In the genomic region with DNA sequence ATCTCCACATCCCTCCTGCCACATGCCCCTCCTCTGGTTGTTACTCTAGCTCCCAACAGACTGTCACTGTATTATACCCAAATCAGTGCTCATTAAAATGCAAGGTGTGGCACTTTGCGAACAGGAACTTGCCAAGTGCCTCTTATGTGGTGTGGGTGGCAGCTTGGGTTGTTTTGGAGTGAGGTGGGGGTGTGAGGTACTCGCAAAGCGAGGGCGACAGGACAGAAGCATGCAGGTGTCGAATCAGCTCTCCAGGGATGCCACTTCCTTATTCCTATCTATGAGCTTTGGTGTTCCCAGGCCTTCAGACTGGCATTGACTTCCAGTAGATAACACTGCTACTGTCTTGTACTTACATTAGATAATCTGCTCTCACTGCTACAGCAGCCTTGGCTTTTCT, we compare ENCODE assay signal across 29 mouse cellular contexts. TPM values are rescaled to one million over a fixed set of nuclear protein-coding genes. Genes with fewer than 3 reads are reported as not detected.
DNase-seq lines count a peak whose midpoint lies in the region; ATAC-seq and TF ChIP-seq lines count a peak whose summit lies in the region.
"Had no signal": no experiment of that assay in that cellular context is flagged by ENCODE, and none has a peak within 500 bp of the region (broad histone marks: within the 10 kb centered on the region; RNA-seq: fewer than 3 reads in every experiment).

No protein-coding gene starts in this region.

- peak; percentile 35 to 59; a peak in 3 of 4 replicates for TF ChIP-seq EP300 in MEL (IDR thresholded peaks at IDR 0.05; ENCODE audit: low read depth in 1 of 2, low read length in 2 of 2)

- ATAC-seq in granulocyte monocyte progenitor cell, adult 5-6 weeks (replicated peaks; ENCODE audit: poor library complexity, severe bottlenecking) = peak; percentile 52; the same call in 1 of the 2 replicates
- ATAC-seq: forebrain, embryonic 15.5 days; hindbrain, embryonic 16.5 days; intestine, embryonic 15.5 days; lung, postnatal 0 days had no signal

- H3K79me2 ChIP-seq in MEL (ENCODE audit: control insufficient read depth, insufficient read depth, low read length, poor library complexity) = no peaks in the 10 kb centered on the region

- WGBS in forebrain, embryonic 10.5 days = 86% methylated on average over 5 of the region's 5 CpGs

- H3K4me3 ChIP-seq in MEL (ENCODE audit: control insufficient read depth in 1 of 2, insufficient read depth in 1 of 2, low read depth in 2 of 2, low read length in 2 of 2) = no peak overlapping the region
- H3K4me3 ChIP-seq in forebrain, embryonic 10.5 days = no peak overlapping the region
- H3K4me3 ChIP-seq: forebrain, embryonic 15.5 days; heart, embryonic 10.5 days; hindbrain, embryonic 10.5 days; intestine, embryonic 15.5 days; midbrain, embryonic 12.5 days had no signal

- no peaks in the 10 kb centered on the region for H3K27me3 ChIP-seq in MEL (ENCODE audit: control insufficient read depth in 1 of 2, insufficient read depth in 2 of 2, low read length in 2 of 2)
- no peaks in the 10 kb centered on the region for H3K27me3 ChIP-seq in splenic B cell, adult 2 months (ENCODE audit: control insufficient read depth, insufficient read depth, low read length, poor library complexity, severe bottlenecking)
- no peaks in the 10 kb centered on the region for H3K27me3 ChIP-seq in forebrain, embryonic 10.5 days (ENCODE audit: poor library complexity, severe bottlenecking)
- H3K27me3 ChIP-seq: forebrain, embryonic 15.5 days; intestine, embryonic 15.5 days; midbrain, embryonic 12.5 days had no signal

- intact Hi-C loops in heart, postnatal 10 days (cut with DNase I) = no loop called here

- no peak for TF ChIP-seq CTCF in MEL (IDR thresholded peaks at IDR 0.05 in 2 of 3, conservative IDR thresholded peaks at IDR 0.05 in 1 of 3; ENCODE audit: control insufficient read depth in 1 of 3, insufficient read depth in 1 of 3, low read depth in 2 of 3, low read length in 3 of 3, poor library complexity in 1 of 3, severe bottlenecking in 1 of 3)

- H3K9me3 ChIP-seq in MEL (replicated peaks; ENCODE audit: insufficient read depth, low read length) = no peaks in the 10 kb centered on the region
- no peaks in the 10 kb centered on the region for H3K9me3 ChIP-seq in forebrain, embryonic 10.5 days
- H3K9me3 ChIP-seq: forebrain, embryonic 15.5 days; heart, embryonic 10.5 days; intestine, embryonic 15.5 days; midbrain, embryonic 12.5 days had no signal

- no peak for TF ChIP-seq POLR2A in MEL (IDR thresholded peaks at IDR 0.05; ENCODE audit: control insufficient read depth in 1 of 2, insufficient read depth in 1 of 2, low read depth in 1 of 2, low read length in 2 of 2, poor library complexity in 1 of 2)

- peaks cover 0 to 7% of the 10 kb centered on the region in 2 experiments; a peak in 2 of 4 replicates for H3K36me3 ChIP-seq in MEL (ENCODE audit: control insufficient read depth in 1 of 2, insufficient read depth in 2 of 2, low read length in 2 of 2)
- no peaks in the 10 kb centered on the region for H3K36me3 ChIP-seq in splenic B cell, adult 2 months (ENCODE audit: control insufficient read depth, insufficient read depth, low read length, poor library complexity, severe bottlenecking)
- H3K36me3 ChIP-seq in forebrain, embryonic 10.5 days (replicated peaks) = no peaks in the 10 kb centered on the region
- H3K36me3 ChIP-seq: forebrain, embryonic 15.5 days; heart, embryonic 10.5 days; hindbrain, embryonic 10.5 days; intestine, embryonic 15.5 days; midbrain, embryonic 12.5 days had no signal

- no peak overlapping the region for H3K27ac ChIP-seq in MEL (ENCODE audit: control insufficient read depth, low read depth, low read length)
- no peak overlapping the region for H3K27ac ChIP-seq in forebrain, embryonic 10.5 days
- H3K27ac ChIP-seq: forebrain, embryonic 15.5 days; hindbrain, embryonic 10.5 days; intestine, embryonic 15.5 days; midbrain, embryonic 12.5 days had no signal

- DNase-seq in spleen, postnatal 36 days (ENCODE audit: low spot score in 2 of 2) = peak; percentile 30 to 37
- no peak for DNase-seq in spleen, postnatal 14 days (ENCODE audit: low spot score in 2 of 2)
- DNase-seq in MEL (ENCODE audit: low read depth, low spot score) = no peak
- peak; percentile 29 for DNase-seq in splenic B cell, adult 2 months (ENCODE audit: low read depth, low spot score)
- DNase-seq in forebrain, embryonic 10.5 days (ENCODE audit: extremely low spot score, low spot score) = no peak
- DNase-seq in heart, postnatal 10 days = no peak
- DNase-seq: adrenal gland, postnatal 14 days; cerebellum, adult 8-10 months; cerebellum, postnatal 36 days; gastrocnemius, postnatal 25 days; kidney, adult 8-10 months; kidney, postnatal 10 days; left cerebral cortex, postnatal 4 days; liver; right cerebral cortex, postnatal 4 days had no signal

- H3K9ac ChIP-seq in MEL (ENCODE audit: control insufficient read depth, low read depth, low read length, poor library complexity, severe bottlenecking) = no peak overlapping the region
- H3K9ac ChIP-seq: forebrain, embryonic 15.5 days; intestine, embryonic 15.5 days; midbrain, embryonic 12.5 days had no signal

- no peak for TF ChIP-seq RAD21 in MEL (IDR thresholded peaks at IDR 0.05; ENCODE audit: low read depth, low read length)

- H3K4me1 ChIP-seq in MEL (ENCODE audit: control insufficient read depth in 1 of 2, insufficient read depth in 2 of 2, low read length in 2 of 2) = peaks cover 0 to 19% of the 10 kb centered on the region in 2 experiments; a peak in 2 of 4 replicates
- peaks cover 6% of the 10 kb centered on the region for H3K4me1 ChIP-seq in forebrain, embryonic 10.5 days

TF ChIP-seq in MEL, 35 proteins besides CTCF, POLR2A, EP300 and RAD21:
- no peak for TF ChIP-seq JUND (IDR thresholded peaks at IDR 0.05; ENCODE audit: low read depth, low read length)
- TF ChIP-seq E2F4 (IDR thresholded peaks at IDR 0.05; ENCODE audit: borderline replicate concordance, low read depth, low read length) = no peak
- no peak for TF ChIP-seq ELF1 (IDR thresholded peaks at IDR 0.05; ENCODE audit: low read depth, low read length)
- no peak for TF ChIP-seq CHD2 (IDR thresholded peaks at IDR 0.05; ENCODE audit: low read length)
- TF ChIP-seq NELFE (IDR thresholded peaks at IDR 0.05; ENCODE audit: low read depth, low read length) = no peak
- TF ChIP-seq MAZ (IDR thresholded peaks at IDR 0.05; ENCODE audit: low read depth, low read length) = no peak
- TF ChIP-seq CHD1 (IDR thresholded peaks at IDR 0.05; ENCODE audit: low read depth, low read length) = no peak
- TF ChIP-seq NRF1 (IDR thresholded peaks at IDR 0.05; ENCODE audit: insufficient read depth, low read depth, low read length, poor library complexity, severe bottlenecking) = no peak
- peak; percentile 49 for TF ChIP-seq GATA1 (IDR thresholded peaks at IDR 0.05; ENCODE audit: low read depth, low read length)
- no peak for TF ChIP-seq ZKSCAN1 (IDR thresholded peaks at IDR 0.05; ENCODE audit: low read depth, low read length)
- no peak for TF ChIP-seq MAFK (IDR thresholded peaks at IDR 0.05; ENCODE audit: borderline replicate concordance, low read depth, low read length)
- no peak for TF ChIP-seq KAT2A (conservative IDR thresholded peaks at IDR 0.05; ENCODE audit: low read depth, low read length)
- TF ChIP-seq ETS1 (IDR thresholded peaks at IDR 0.05; ENCODE audit: low read depth, low read length) = peak; percentile 29; the same call in 1 of the 2 replicates
- no peak for TF ChIP-seq UBTF (IDR thresholded peaks at IDR 0.05; ENCODE audit: borderline replicate concordance, insufficient read depth, low read depth, low read length)
- TF ChIP-seq MYB (IDR thresholded peaks at IDR 0.05; ENCODE audit: low read depth, low read length) = no peak
- TF ChIP-seq USF2 (IDR thresholded peaks at IDR 0.05; ENCODE audit: borderline replicate concordance in 1 of 2, insufficient read depth in 1 of 2, low read depth in 1 of 2, low read length in 2 of 2) = no peak
- TF ChIP-seq MYC (IDR thresholded peaks at IDR 0.05; ENCODE audit: low read depth, low read length) = no peak
- no peak for TF ChIP-seq GABPA (IDR thresholded peaks at IDR 0.05; ENCODE audit: low read depth, low read length)
- peak; percentile 49 for TF ChIP-seq TCF12 (IDR thresholded peaks at IDR 0.05; ENCODE audit: low read depth, low read length)
- no peak for TF ChIP-seq BHLHE40 (IDR thresholded peaks at IDR 0.05; ENCODE audit: borderline replicate concordance, low read depth, low read length)
- TF ChIP-seq POLR2AphosphoS5 (IDR thresholded peaks at IDR 0.05; ENCODE audit: borderline replicate concordance, low read depth, low read length) = no peak
- TF ChIP-seq ZMIZ1 (IDR thresholded peaks at IDR 0.05; ENCODE audit: low read depth, low read length) = no peak
- no peak for TF ChIP-seq MEF2A (IDR thresholded peaks at IDR 0.05; ENCODE audit: extremely low read depth, insufficient replicate concordance, low read depth, low read length, poor library complexity, severe bottlenecking)
- no peak for TF ChIP-seq MAX (IDR thresholded peaks at IDR 0.05; ENCODE audit: low read length)
- TF ChIP-seq SIN3A (IDR thresholded peaks at IDR 0.05; ENCODE audit: low read length) = no peak
- TF ChIP-seq SMC3 (IDR thresholded peaks at IDR 0.05; ENCODE audit: low read depth, low read length) = no peak
- no peak for TF ChIP-seq USF1 (IDR thresholded peaks at IDR 0.05; ENCODE audit: low read depth, low read length)
- no peak for TF ChIP-seq POLR2AphosphoS2 (IDR thresholded peaks at IDR 0.05; ENCODE audit: low read length)
- no peak for TF ChIP-seq MXI1 (IDR thresholded peaks at IDR 0.05; ENCODE audit: low read depth, low read length)
- TF ChIP-seq TBP (IDR thresholded peaks at IDR 0.05; ENCODE audit: low read depth, low read length) = no peak
- TF ChIP-seq TAL1 (IDR thresholded peaks at IDR 0.05; ENCODE audit: low read length) = peak; percentile 27

RNA-seq across cellular contexts. Expression of a gene that starts 21.0 kb away (rescaled TPM):
- total RNA-seq in MEL (2012; rRNA removed) = not detected in 2 replicates
- not detected for polyA plus RNA-seq in MEL (2012; ENCODE audit: insufficient read depth in 1 of 2, insufficient read length in 2 of 2, low read depth in 1 of 2, low replicate concordance in 2 of 2, missing spikeins in 1 of 2)
- not detected in 2 replicates for total RNA-seq in granulocyte monocyte progenitor cell, adult 5-6 weeks (2014; fragmentation: Nextera tagmentation)
- total RNA-seq in granulocyte monocyte progenitor cell, adult 5-6 weeks (2017) = not detected in 2 replicates
- 0.05 TPM in 1 of 2 replicates, not detected in the other for polyA plus RNA-seq in forebrain, embryonic 10.5 days (2016; fragmentation: Nextera tagmentation; extraction: Ambion mirVana)
- not detected for total RNA-seq in heart, postnatal 10 days (2021)
- total RNA-seq: adrenal gland, postnatal 14 days; gastrocnemius, postnatal 25 days; left cerebral cortex, postnatal 4 days had no signal
- polyA plus RNA-seq: brain, embryonic 14.5 days; embryonic facial prominence, embryonic 14.5 days; forebrain, embryonic 15.5 days; heart, embryonic 10.5 days; heart, postnatal 0 days; hindbrain, embryonic 10.5 days; hindbrain, embryonic 16.5 days; intestine, embryonic 15.5 days; liver, embryonic 16.5 days; lung, postnatal 0 days; midbrain, embryonic 12.5 days; neural tube, embryonic 11.5 days; urinary bladder, adult 2 months had no signal

Comparison
In these comparisons a context has a peak if more than half of its experiments do, and no peak if none do; other contexts are left out.
1. DNase-seq: peak in spleen, postnatal 36 days (2 of 2) and splenic B cell, adult 2 months (single experiment); none in spleen, postnatal 14 days (0 of 2), MEL (single experiment), forebrain, embryonic 10.5 days (single experiment) and heart, postnatal 10 days (0 of 2).